Mouse (Mus musculus): Measurements from ENCODE around the gene Dbil5. TPM values are rescaled to one million over a fixed set of nuclear protein-coding genes. Genes with fewer than 3 reads are reported as not detected.

Gene Dbil5
- 1 to 10 TPM in 1 of 26 experiments, not detected in 25; 1.8 TPM for total RNA-seq (2018; cell fraction: chromatin; rRNA removed)
- under 1 TPM in 17 of 26 experiments, not detected in 9; 0.19 to 0.99 (median 0.47) TPM for total RNA-seq (2018; cell fraction: cytosol; rRNA removed)
- total RNA-seq (2018; cell fraction: nucleus; rRNA removed) = not detected
- polyA plus RNA-seq (2018) = not detected in 3 replicates

DNA sequence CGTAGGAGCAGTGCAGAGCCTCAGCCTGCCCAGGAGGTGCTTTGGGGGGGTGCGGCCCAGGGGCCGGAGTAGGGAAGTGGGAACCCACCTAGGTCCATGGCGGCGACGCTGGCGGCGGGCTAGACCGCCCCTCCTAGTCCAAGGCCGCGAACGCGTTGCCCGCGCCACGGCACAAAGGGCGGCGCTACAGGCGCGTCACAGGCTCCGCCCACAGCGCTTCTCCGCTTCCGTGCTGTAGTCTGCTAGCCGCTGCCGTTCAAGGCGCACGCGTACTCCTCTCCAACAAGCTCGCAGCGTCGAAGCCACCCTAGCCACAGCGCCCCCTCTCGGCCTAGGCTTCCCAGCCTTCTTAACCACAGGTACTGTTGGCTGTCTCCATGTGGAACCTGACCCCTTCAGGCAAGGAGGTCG is at the start of gene Dbil5, which contains the start of gene Gemin4:
Gene Dbil5, plus strand, starts transcription at position 219 of the 411 bp plus-strand sequence.
Gene Gemin4, minus strand, starts transcription at position 275 of the 411 bp plus-strand sequence.
- WGBS (ENCODE audit: missing documents) = under 1% methylated on average over 35 of the region's 35 CpGs
- Histone ChIP-seq H3K79me2 (ENCODE audit: inconsistent target) (no peaks in the 10 kb centered on the region), H3K36me3 (ENCODE audit: inconsistent target) (peaks cover 25% of the 10 kb centered on the region), H3K27ac (peak within 1 kb of the TSS; percentile 51), H3K4me3 (ENCODE audit: inconsistent target) (peak within 1 kb of the TSS; percentile 78)

DNA sequence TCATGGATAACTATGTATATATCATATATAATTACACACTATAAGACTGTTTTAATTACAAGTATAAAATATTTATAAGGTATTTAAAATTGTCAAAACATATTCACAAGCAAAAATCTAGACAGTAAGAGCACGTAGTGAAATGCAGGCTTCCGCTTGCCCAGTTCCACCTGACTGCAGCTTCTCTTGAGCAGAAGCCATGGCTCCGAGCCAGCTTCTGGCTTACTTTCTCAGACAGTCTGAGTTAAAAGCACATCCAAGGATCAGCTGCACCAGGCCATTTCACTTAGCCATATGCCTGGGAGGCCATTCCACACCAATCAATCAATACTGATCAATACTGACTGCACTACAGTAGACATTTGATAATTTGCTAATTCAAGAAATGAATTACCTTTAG is 48.4 kb upstream of the Dbil5 start:
- Histone ChIP-seq H3K4me3 (ENCODE audit: inconsistent target) (no peak overlapping the region), H3K79me2 (ENCODE audit: inconsistent target) (peaks cover 3% of the 10 kb centered on the region; the same call in 1 of the 2 replicates)
- 97% methylated on average over 3 of the region's 3 CpGs for WGBS (ENCODE audit: missing documents)

DNA sequence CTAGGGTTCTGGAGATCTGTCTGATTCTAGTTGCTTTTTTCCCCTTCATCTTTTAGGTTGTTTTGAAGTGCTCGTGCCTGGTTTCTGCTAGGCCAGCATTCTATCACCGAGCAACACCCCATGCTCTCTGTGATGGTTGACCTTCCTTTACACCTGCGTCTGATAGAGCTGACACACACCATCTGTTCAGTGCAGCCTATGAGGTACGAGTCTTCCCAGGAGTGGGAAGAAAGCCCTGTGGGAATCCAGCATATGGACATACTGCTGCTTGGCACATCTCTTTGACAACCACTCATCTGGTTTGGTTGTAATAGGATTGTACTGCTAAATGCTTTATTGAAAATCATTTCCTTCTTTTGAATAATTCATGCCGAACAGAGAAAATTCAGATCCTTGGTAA is 47.2 kb upstream of the Dbil5 start:
- Histone ChIP-seq H3K79me2 (ENCODE audit: inconsistent target) (peaks cover 15% of the 10 kb centered on the region), H3K27ac (no peak overlapping the region), H3K36me3 (ENCODE audit: inconsistent target) (peaks cover 29% of the 10 kb centered on the region), H3K4me3 (ENCODE audit: inconsistent target) (no peak overlapping the region)
- WGBS (ENCODE audit: missing documents) = 98% methylated on average over 5 of the region's 5 CpGs

More for the DNA sequence above, 48.4 kb upstream of the Dbil5 start:
- Histone ChIP-seq H3K27ac (no peak overlapping the region), H3K36me3 (ENCODE audit: inconsistent target) (peaks cover 30% of the 10 kb centered on the region)

DNA sequence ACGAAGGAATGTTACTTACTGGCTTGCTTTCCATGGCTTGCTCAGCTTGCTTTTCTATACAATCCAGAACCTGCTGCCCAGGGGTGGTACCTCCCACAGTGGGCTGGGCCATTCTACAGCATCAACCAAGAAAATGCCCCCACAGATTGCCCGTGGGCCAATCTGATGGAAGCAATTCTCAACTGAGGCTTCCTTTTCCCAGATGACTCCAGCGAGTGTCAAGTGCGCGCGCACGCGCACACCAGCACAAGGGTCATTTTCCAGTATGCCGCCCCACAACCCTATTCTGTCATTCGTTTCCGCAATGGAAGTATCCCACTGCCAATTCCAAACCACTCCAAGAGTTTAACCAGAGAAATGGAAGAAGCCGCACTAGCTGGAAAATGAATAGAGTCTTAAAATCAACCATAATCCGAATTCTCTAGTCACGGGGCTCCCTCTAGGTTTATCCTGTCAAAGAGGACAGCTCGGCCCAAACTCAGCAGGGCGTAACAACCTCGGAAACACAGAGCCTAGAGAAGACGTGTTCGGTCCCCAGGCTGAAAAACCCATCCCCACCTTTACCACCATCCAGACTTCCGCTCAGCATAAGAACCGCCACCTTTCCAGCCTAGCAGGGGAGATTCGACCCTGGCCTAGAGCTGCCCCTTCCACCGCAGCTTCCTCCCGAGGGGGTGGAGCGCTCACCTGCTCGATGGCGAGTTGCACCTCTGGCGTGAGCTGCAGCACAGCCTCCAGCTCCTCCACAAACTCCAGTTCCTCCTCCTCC is 38.5 kb upstream of the Dbil5 start:
- 1% methylated on average over 28 of the region's 28 CpGs for WGBS (ENCODE audit: missing documents)
- H3K4me3 ChIP-seq (ENCODE audit: inconsistent target) = peak overlapping the region; percentile 98
- peak overlapping the region; percentile 52 for H3K27ac ChIP-seq
- H3K36me3 ChIP-seq (ENCODE audit: inconsistent target) = peaks cover 8% of the 10 kb centered on the region
- peaks cover 55% of the 10 kb centered on the region for H3K79me2 ChIP-seq (ENCODE audit: inconsistent target)

DNA sequence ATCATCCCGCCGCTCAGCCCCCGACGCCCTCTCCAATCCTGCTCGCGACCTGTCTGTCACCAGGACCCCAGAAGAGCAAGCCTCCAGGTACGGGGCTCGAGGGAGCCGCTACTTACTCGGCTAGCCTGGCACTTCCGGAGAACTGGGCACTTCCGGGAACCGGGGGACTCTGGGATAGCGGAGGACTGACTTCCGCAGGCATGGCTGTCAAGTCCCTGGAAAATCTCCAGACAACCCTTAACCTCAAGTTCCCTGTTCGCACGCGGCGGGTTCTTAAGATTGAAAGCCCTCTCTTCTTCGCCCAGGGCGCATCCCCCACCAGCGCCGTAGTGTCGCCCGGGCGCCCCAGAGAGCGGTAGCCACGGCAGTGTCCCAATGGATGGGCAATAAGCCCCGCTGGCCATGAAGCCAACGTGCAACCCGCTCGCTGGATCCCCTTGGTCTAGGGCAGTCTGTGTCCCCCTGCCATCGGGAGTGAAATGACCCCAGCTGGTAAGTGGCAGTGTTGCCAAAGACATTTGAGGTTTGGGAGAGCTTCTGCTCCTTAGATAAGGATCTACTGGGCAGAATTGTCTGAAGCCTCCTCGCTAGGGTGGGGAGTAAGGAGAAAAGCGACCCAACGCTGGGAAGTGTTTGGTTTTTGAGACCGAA is 37.8 kb upstream of the Dbil5 start, which contains the start of the genes Vps53 and Fam57a:
Gene Vps53, minus strand, starts transcription at position 153 of the 651 bp plus-strand sequence.
Gene Fam57a, plus strand, starts transcription at position 177 of the 651 bp plus-strand sequence.
- under 1% methylated on average over 37 of the region's 37 CpGs for whole genome bisulfite sequencing (ENCODE audit: missing documents)
- H3K4me3 ChIP-seq (ENCODE audit: inconsistent target) = peak within 1 kb of the TSS; percentile 98
- peaks cover 48% of the 10 kb centered on the region for H3K79me2 ChIP-seq (ENCODE audit: inconsistent target)
- H3K36me3 ChIP-seq (ENCODE audit: inconsistent target) = 0 out of 2 replicates have a peak, but pooled peaks cover under 1% of the 10 kb centered on the region
- H3K27ac ChIP-seq = peak within 1 kb of the TSS; percentile 52

DNA sequence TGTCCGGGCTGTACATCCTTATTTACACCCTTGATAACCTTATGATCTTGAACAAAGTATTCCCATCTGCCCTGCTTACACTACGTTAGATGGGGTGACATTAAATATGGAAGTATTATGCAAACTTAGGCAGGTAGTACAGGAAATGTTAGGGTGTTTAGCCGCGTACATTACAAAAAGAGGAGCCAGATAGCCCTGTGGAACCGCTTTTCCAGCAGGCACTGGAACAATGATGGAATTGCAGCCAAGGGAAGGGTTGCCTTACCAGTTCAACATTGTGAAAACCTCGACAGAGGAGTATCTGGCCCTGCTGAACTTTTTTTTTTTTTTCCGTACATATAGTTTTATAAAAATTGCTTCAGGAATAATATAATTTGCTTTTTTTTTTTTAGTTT is 37.3 kb upstream of the Dbil5 start:
- Histone ChIP-seq H3K4me3 (ENCODE audit: inconsistent target) (peak overlapping the region; percentile 98), H3K79me2 (ENCODE audit: inconsistent target) (peaks cover 43% of the 10 kb centered on the region), H3K36me3 (ENCODE audit: inconsistent target) (no peaks in the 10 kb centered on the region), H3K27ac (peak overlapping the region; percentile 52)
- WGBS (ENCODE audit: missing documents) = 19% methylated on average over 7 of the region's 7 CpGs

DNA sequence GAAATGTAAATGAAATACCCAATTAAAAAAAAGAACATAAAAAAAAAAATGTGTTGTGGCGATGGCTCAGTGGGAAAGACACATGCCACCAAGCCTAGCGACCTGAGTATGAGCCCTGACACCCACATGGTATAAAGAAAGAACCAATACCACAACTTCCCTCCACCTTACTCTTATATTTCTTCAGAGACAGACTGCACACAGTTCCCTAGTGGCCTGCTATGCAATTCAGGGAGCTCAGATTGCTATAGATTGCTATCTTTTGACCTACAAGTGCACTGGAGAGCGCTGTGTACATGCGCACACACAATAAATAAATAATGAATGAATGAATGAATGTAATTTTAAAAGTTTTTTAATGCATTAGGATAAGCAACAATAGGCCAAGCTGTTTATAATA is 33.7 kb upstream of the Dbil5 start:
- Histone ChIP-seq H3K79me2 (ENCODE audit: inconsistent target) (peaks cover 7% of the 10 kb centered on the region), H3K4me3 (ENCODE audit: inconsistent target) (no peak overlapping the region), H3K27ac (no peak overlapping the region), H3K36me3 (ENCODE audit: inconsistent target) (no peaks in the 10 kb centered on the region)
- WGBS (ENCODE audit: missing documents) = 85% methylated on average over 4 of the region's 4 CpGs

DNA sequence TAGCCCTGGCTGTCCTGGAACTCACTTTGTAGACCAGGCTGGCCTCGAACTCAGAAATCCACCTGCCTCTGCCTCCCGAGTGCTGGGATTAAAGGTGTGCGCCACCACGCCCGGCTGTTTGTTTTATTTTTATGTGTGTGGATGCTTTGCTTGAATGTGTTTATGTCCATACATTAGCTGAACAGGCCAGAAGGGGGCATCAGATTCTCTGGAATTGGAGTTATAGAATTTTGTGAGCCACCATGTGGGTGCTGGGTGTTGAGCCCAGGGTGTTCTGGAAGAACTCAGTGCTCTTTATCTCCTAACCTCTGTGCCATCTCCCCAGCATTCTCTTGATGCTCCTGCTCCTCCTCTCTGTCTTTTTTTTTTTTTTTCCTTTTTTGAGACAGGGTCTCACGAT is 30.5 kb upstream of the Dbil5 start:
- H3K79me2 ChIP-seq (ENCODE audit: inconsistent target) = no peaks in the 10 kb centered on the region
- no peak overlapping the region for H3K4me3 ChIP-seq (ENCODE audit: inconsistent target)
- no peak overlapping the region for H3K27ac ChIP-seq
- H3K36me3 ChIP-seq (ENCODE audit: inconsistent target) = no peaks in the 10 kb centered on the region
- 100% methylated on average over 3 of the region's 6 CpGs for WGBS (ENCODE audit: missing documents)

DNA sequence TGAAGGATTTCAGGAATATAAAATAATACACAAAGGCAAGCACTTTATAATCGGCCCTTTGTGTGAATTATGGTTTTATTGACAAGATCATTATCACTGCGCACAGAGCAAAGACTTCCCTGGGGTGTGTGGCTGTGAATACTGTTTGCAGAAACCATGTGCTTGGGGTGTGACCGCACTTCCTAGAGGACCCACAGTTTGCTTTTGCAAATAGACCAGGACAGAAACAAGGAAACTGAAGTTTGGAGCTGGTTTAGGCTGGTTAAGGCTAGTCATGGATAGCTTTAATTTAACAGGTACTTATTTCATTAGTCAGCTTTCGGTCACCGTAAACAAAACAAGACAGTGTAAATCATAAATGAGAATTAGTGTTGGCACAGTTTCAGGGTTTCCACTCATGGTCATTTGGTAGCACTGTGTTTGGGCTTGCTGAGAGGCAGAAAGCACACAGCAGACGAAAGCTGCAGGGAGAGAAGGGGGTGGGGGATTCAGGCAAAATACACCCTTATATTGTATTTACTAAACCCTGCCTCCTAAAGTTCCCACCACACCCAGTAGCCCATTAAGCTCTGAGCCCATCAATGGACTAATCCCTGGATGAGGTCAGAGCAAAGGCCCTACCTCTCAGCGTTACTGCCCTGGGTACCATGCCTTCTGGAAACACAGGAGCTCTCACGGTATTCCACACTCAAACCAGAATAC is 21.0 kb upstream of the Dbil5 start:
- H3K79me2 ChIP-seq (ENCODE audit: inconsistent target) = no peaks in the 10 kb centered on the region
- H3K27ac ChIP-seq = no peak overlapping the region
- WGBS (ENCODE audit: missing documents) = 91% methylated on average over 8 of the region's 8 CpGs
- H3K4me3 ChIP-seq (ENCODE audit: inconsistent target) = no peak overlapping the region
- H3K36me3 ChIP-seq (ENCODE audit: inconsistent target) = no peaks in the 10 kb centered on the region

DNA sequence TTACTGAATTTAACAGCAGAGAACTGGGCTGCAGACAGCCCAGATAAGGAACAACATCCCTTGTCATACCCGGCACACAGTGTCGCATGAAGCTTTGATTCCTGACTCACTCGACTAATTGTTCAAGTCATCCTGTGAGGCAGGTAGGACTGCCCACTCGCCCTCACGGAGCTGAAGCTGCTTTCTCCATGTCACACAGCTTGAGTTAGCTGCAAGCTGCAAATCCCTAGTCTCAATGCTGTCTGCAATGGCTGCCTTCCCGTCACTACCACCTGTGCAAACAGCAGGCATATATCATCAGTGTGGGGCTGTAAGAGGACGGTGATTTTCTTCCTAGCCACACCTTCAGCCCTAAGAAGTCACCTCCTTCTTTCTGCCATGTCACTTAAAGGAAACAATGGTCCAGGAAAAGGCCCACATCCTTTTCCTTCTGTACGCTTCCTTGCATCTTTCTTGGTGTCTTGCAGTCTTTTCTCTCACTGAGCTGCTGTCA is 20.4 kb upstream of the Dbil5 start:
- Histone ChIP-seq H3K79me2 (ENCODE audit: inconsistent target) (no peaks in the 10 kb centered on the region), H3K36me3 (ENCODE audit: inconsistent target) (no peaks in the 10 kb centered on the region), H3K27ac (no peak overlapping the region), H3K4me3 (ENCODE audit: inconsistent target) (no peak overlapping the region)
- 86% methylated on average over 8 of the region's 8 CpGs for WGBS (ENCODE audit: missing documents)

DNA sequence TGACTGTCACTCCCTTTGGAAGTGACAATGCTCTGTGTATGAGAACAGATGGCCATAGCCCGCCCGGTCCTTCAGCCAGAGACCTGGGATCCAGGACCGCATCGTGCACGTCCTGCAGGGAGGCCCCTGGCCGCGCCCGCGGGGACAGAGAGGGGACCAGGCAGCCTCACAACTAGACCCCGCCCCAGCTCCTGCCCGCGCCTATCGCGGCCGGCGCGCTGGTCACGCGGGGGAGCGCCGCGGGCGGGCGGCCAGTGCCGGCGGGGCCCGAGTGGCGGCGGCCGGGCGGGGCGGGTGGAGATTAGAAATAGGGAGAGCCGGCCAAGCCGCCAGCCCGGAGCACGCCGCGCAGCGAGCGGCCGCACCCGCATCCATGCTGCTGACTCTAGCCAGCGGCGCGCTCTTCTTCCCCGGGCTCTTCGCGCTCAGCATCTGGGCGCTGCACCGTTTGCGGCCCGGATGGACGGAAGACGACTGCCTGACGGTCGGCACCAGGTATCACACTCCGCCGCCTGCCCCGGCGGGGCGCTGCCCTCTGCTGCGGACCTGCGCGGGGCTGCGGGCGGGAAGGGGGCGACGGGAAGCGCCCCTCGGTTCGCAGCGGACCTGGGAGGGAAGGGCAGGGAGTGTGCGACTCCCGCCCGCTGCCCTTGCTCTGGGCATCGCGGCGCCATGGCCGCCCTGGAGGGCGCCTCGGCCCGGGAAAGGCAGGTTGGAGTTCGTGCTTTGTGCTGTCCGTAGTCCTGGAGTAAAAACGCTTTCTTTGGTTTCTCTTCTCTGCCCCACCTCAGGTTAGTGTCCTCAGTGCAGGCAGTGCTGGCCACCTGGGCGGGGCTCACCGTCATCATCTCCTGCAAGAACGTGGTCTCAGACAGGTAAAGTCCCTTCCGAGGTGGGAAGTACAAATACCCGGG is 15.4 kb upstream of the Dbil5 start:
- WGBS (ENCODE audit: missing documents) = 2% methylated on average over 90 of the region's 90 CpGs
- Histone ChIP-seq H3K36me3 (ENCODE audit: inconsistent target) (no peaks in the 10 kb centered on the region), H3K79me2 (ENCODE audit: inconsistent target) (no peaks in the 10 kb centered on the region), H3K4me3 (ENCODE audit: inconsistent target) (peak overlapping the region; percentile 39), H3K27ac (no peak overlapping the region)

DNA sequence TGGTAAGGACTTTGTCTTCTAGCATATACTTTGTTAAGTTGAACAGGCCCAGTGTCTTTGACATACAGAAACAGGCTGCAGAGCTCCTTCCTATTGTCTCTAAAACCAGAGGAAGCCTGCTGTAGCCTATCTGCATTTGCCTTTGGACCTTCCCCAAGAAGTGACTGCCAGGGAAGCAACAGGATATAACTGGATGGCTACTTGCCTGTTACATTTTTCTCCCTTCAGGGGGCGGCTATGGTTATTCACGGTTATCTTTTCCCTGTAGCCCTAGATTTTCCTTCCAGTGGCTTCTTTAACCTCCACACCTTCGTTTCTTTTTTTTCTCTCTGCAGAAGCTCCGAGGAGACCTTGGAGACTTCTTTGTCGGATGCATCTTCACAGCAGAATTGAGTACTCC is 10.6 kb upstream of the Dbil5 start:
- H3K27ac ChIP-seq = no peak overlapping the region
- WGBS (ENCODE audit: missing documents) = 93% methylated on average over 5 of the region's 5 CpGs
- H3K36me3 ChIP-seq (ENCODE audit: inconsistent target) = no peaks in the 10 kb centered on the region; the same call in 1 of the 2 replicates
- no peaks in the 10 kb centered on the region for H3K79me2 ChIP-seq (ENCODE audit: inconsistent target)
- no peak overlapping the region for H3K4me3 ChIP-seq (ENCODE audit: inconsistent target)

DNA sequence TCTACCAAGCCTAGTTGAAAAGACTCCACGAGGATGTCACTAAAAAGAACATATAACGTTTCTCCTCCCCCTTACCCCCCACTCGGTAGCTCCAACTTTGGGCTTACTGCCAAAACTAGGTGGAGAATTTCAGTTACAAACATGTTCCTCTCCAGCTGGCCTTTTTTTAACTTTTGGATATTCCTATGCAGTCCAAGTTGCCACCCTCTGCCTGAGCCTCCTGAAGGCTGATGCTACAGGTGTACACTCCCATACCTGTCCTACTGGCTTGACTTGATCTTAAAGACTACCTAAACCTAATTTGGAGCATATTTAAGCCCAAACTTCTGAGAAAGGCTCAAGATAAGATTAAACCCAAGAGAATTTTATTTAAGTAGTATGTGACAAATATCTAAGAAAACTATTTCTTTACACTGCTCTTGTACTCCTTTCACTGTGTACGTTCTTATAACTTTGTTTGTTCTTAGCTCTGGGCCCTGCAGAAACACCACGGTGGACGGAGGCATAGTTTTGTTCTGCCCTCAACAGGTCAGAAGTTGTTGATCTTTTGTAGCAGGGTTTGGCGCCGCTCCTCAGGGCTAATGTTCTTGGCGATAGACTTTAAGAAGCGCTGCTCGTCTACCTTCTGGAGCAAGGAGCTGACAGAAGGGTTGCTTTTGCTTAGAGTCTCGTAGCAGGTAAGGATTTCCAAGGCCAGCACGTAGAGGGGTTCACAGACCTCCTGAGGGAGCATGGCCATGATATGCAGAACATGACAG is 7.0 kb upstream of the Dbil5 start:
- peaks cover 14% of the 10 kb centered on the region; the same call in 1 of the 2 replicates for H3K36me3 ChIP-seq (ENCODE audit: inconsistent target)

More for the DNA sequence above, 7.0 kb upstream of the Dbil5 start:
- Histone ChIP-seq H3K4me3 (ENCODE audit: inconsistent target) (no peak overlapping the region), H3K27ac (no peak overlapping the region), H3K79me2 (ENCODE audit: inconsistent target) (no peaks in the 10 kb centered on the region)
- WGBS (ENCODE audit: missing documents) = 85% methylated on average over 13 of the region's 13 CpGs
